Mouse (Mus musculus) E14TG2a.4 (cell line): ENCODE measurements at regions not wholly inside any gene's neighbourhood (a gene's known extent, or its start where the extent isn't known, plus 50 kb on each side); places are given as distances from the start of the nearest gene placed in this dataset.
A peak's percentile ranks its signal among the peaks of the same experiment; 100 is the strongest.

Source experiments
- H3K27me3 ChIP-seq: 2 replicates; pipeline ENCODE4 v1.6.1; 2014; ENCODE audit warnings: low read length, control low read depth; ENCODE audit not compliant: insufficient read depth
- H3K36me3 ChIP-seq: 2 replicates; pipeline ENCODE4 v1.6.1; 2014; ENCODE audit warnings: low read length, control low read depth; ENCODE audit not compliant: insufficient read depth
- H3K4me1 ChIP-seq: replicated peaks from 2 replicates; pipeline ENCODE4 v1.6.1; 2014; ENCODE audit warnings: low read depth, low read length, control low read depth
- H3K4me3 ChIP-seq: replicated peaks from 2 replicates; pipeline ENCODE4 v1.5.1; 2014; ENCODE audit warnings: mild to moderate bottlenecking, low read length
- H3K9me3 ChIP-seq: 2 replicates; pipeline ENCODE4 v1.6.1; 2014; ENCODE audit warnings: low read length, control low read depth
- CTCF ChIP-seq: conservative IDR thresholded peaks from 2 replicates; pipeline ENCODE4 v1.5.1; 2014; ENCODE audit warnings: low read length
- NANOG ChIP-seq: IDR thresholded peaks from 2 replicates; pipeline ENCODE4 v1.6.1; 2014; ENCODE audit warnings: borderline replicate concordance, low read length, mixed read lengths
- POU5F1 ChIP-seq: IDR thresholded peaks from 2 replicates; pipeline ENCODE4 v1.6.1; 2014; ENCODE audit warnings: low read length, borderline replicate concordance

GRCm38 (mm10) chr2:74426746-74427145 is 152.5 kb downstream of the Lnpk start:
- Histone ChIP-seq H3K4me3 (0 out of 2 replicates have a peak overlapping the region, but pooled peaks have one; percentile 17), H3K9me3 (peaks cover 7% of the 10 kb centered on the region; the same call in 1 of the 2 replicates), H3K4me1 (peaks cover 5% of the 10 kb centered on the region), H3K36me3 (no peaks in the 10 kb centered on the region), H3K27me3 (no peaks in the 10 kb centered on the region)
- peak; percentile 12; the same call in 1 of the 2 replicates for TF ChIP-seq NANOG
- no peak for TF ChIP-seq POU5F1
- TF ChIP-seq CTCF, result no peak

- Histone ChIP-seq H3K4me3 (no peak overlapping the region), H3K27me3 (no peaks in the 10 kb centered on the region), H3K9me3 (peaks cover 16% of the 10 kb centered on the region), H3K36me3 (no peaks in the 10 kb centered on the region), H3K4me1 (peaks cover 5% of the 10 kb centered on the region)
- TF ChIP-seq NANOG, result no peak
- no peak for TF ChIP-seq CTCF
- no peak for TF ChIP-seq POU5F1
Measured at GRCm38 (mm10) chr2:74424726-74425125, 154.5 kb downstream of the Lnpk start.

GRCm38 (mm10) chr2:74416097-74416496 is 163.1 kb downstream of the Lnpk start:
- peaks cover 13% of the 10 kb centered on the region for H3K9me3 ChIP-seq
- no peaks in the 10 kb centered on the region for H3K36me3 ChIP-seq
- H3K4me1 ChIP-seq, result no peaks in the 10 kb centered on the region
- TF ChIP-seq CTCF (no peak), NANOG (0 out of 2 replicates have a peak, but pooled peaks have one; percentile 18)
- H3K4me3 ChIP-seq, result no peak overlapping the region
- no peaks in the 10 kb centered on the region for H3K27me3 ChIP-seq

GRCm38 (mm10) chr2:74414721-74415120 is 164.5 kb downstream of the Lnpk start:
- Histone ChIP-seq H3K4me3 (no peak overlapping the region), H3K27me3 (no peaks in the 10 kb centered on the region), H3K36me3 (no peaks in the 10 kb centered on the region), H3K9me3 (peaks cover 4% of the 10 kb centered on the region), H3K4me1 (no peaks in the 10 kb centered on the region)
- no peak for TF ChIP-seq NANOG

GRCm38 (mm10) chr2:74409856-74410404 is 169.3 kb downstream of the Lnpk start:
- H3K36me3 ChIP-seq, result no peaks in the 10 kb centered on the region
- H3K4me1 ChIP-seq, result no peaks in the 10 kb centered on the region
- H3K9me3 ChIP-seq, result no peaks in the 10 kb centered on the region
- no peaks in the 10 kb centered on the region for H3K27me3 ChIP-seq
- TF ChIP-seq CTCF (no peak), POU5F1 (no peak), NANOG (no peak)
- no peak overlapping the region for H3K4me3 ChIP-seq

GRCm38 (mm10) chr2:74404493-74404892 is 174.7 kb downstream of the Lnpk start:
- no peak overlapping the region for H3K4me3 ChIP-seq
- H3K9me3 ChIP-seq, result no peaks in the 10 kb centered on the region
- TF ChIP-seq CTCF (no peak), POU5F1 (no peak), NANOG (no peak)
- no peaks in the 10 kb centered on the region for H3K4me1 ChIP-seq
- H3K36me3 ChIP-seq, result no peaks in the 10 kb centered on the region
- no peaks in the 10 kb centered on the region for H3K27me3 ChIP-seq

- no peaks in the 10 kb centered on the region for H3K4me1 ChIP-seq
- H3K36me3 ChIP-seq, result no peaks in the 10 kb centered on the region
- no peaks in the 10 kb centered on the region for H3K9me3 ChIP-seq
- H3K4me3 ChIP-seq, result no peak overlapping the region
- H3K27me3 ChIP-seq, result no peaks in the 10 kb centered on the region
- TF ChIP-seq NANOG (no peak), POU5F1 (no peak), CTCF (no peak)
Measured at GRCm38 (mm10) chr2:74391064-74391463, 188.2 kb downstream of the Lnpk start.

GRCm38 (mm10) chr2:74388078-74388477 is 191.2 kb downstream of the Lnpk start:
- Histone ChIP-seq H3K4me1 (no peaks in the 10 kb centered on the region), H3K4me3 (no peak overlapping the region), H3K36me3 (no peaks in the 10 kb centered on the region), H3K27me3 (no peaks in the 10 kb centered on the region), H3K9me3 (no peaks in the 10 kb centered on the region)
- TF ChIP-seq POU5F1, result no peak

GRCm38 (mm10) chr2:74384918-74385317 is 194.3 kb downstream of the Lnpk start:
- H3K9me3 ChIP-seq, result no peaks in the 10 kb centered on the region
- H3K36me3 ChIP-seq, result no peaks in the 10 kb centered on the region
- no peaks in the 10 kb centered on the region for H3K27me3 ChIP-seq
- TF ChIP-seq NANOG, result no peak
- TF ChIP-seq CTCF, result no peak
- no peak for TF ChIP-seq POU5F1
- no peak overlapping the region for H3K4me3 ChIP-seq
- H3K4me1 ChIP-seq, result no peaks in the 10 kb centered on the region
